Mouse (Mus musculus): Measurements from ENCODE around the gene Fam189a2. TPM values are rescaled to one million over a fixed set of nuclear protein-coding genes. Genes with fewer than 3 reads are reported as not detected.

The Fam189a2 gene
- 0.88 and 0.93 TPM in 2 replicates for polyA plus RNA-seq (2015; fragmentation: Nextera tagmentation; extraction: Ambion mirVana)

DNA sequence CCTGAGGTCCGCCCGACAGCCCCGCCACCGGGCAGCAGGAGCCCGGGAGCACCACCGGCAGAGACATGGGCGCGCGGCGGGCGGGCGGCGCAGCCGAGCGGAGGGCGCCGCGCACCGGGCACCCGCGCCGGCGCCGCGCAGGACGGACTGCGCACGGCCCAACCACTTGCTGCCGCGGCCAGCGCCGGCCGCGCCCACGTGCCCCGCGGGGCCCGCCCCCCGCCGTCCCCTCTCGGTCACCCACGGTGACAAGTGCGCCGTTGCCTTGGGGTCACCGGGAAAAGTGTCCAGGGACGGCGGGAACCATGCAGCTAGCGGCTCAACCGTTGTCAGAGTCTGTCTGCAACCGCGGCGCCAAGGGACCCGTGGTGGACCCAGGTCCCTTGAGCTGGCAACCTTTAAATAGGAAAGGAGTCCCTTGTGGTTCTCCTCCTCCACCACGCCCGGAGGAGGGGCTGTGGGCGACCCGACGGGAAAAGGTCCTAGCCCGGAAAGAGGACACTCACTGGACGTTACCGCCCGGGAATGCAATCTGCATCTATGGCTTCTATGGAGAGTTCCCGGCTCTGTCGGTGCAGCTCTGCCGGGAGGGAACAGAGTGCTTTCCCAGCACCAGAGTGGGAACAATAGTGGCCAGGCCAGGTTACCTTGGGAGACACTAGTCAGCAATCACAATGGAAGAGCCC is at the start of gene Fam189a2:
Gene Fam189a2, minus strand, starts transcription at position 149 of the 686 bp plus-strand sequence.
- Histone ChIP-seq H3K27ac (ENCODE audit: low read length) (no peak within 1 kb of the TSS), H3K27me3 (replicated peaks; ENCODE audit: control insufficient read depth, insufficient read depth, low read length) (peaks cover 19% of the 10 kb centered on the region), H3K9ac (ENCODE audit: low read depth, low read length) (peak within 1 kb of the TSS; percentile 80), H3K9me3 (ENCODE audit: control insufficient read depth, low read length) (no peaks in the 10 kb centered on the region), H3K4me2 (ENCODE audit: low read depth, low read length) (peak within 1 kb of the TSS; percentile 95), H3K4me3 (ENCODE audit: low read length) (peak within 1 kb of the TSS; percentile 73), H3K36me3 (ENCODE audit: control insufficient read depth, insufficient read depth, low read length) (no peaks in the 10 kb centered on the region), H3K4me1 (ENCODE audit: control insufficient read depth, insufficient read depth, low read length) (peaks cover 7% of the 10 kb centered on the region; the same call in 1 of the 2 replicates)
- ATAC-seq: peak; percentile 95
- WGBS: under 1% methylated on average over 35 of the region's 65 CpGs

DNA sequence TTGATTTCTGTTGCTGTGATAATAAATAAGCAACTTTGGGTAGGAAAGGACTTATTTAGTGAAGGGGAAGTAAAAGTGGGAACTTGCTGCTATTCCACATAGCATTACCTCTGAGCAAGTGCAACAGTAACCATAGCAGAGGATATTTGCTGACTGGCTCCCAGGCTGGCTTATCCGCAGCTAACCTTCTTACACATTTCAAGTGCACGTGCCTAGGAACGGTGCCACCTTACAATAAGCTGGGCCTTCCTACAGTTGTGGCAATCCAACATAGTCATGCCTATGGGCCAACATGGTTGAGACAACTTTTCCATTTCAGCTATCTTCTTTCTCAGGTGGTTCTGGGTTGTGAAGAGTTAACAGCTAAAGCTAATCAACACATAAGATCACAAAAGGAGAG is 46.8 kb upstream of the Fam189a2 start:
- Histone ChIP-seq H3K4me3 (ENCODE audit: low read length) (no peak overlapping the region), H3K9me3 (ENCODE audit: control insufficient read depth, low read length) (no peaks in the 10 kb centered on the region), H3K4me1 (ENCODE audit: control insufficient read depth, insufficient read depth, low read length) (no peaks in the 10 kb centered on the region), H3K4me2 (ENCODE audit: low read depth, low read length) (no peak overlapping the region), H3K36me3 (ENCODE audit: control insufficient read depth, insufficient read depth, low read length) (no peaks in the 10 kb centered on the region), H3K9ac (ENCODE audit: low read depth, low read length) (no peak overlapping the region), H3K27ac (ENCODE audit: low read length) (no peak overlapping the region), H3K27me3 (replicated peaks; ENCODE audit: control insufficient read depth, insufficient read depth, low read length) (no peaks in the 10 kb centered on the region)
- no peak for ATAC-seq
- 97% methylated on average over 3 of the region's 3 CpGs for WGBS

- no peak for ATAC-seq
- H3K36me3 ChIP-seq (ENCODE audit: control insufficient read depth, insufficient read depth, low read length): no peaks in the 10 kb centered on the region
- 84% methylated on average over 7 of the region's 7 CpGs for WGBS
Measured at GRCm38 (mm10) chr19:24076536-24076935, 45.7 kb upstream of the Fam189a2 start.

DNA sequence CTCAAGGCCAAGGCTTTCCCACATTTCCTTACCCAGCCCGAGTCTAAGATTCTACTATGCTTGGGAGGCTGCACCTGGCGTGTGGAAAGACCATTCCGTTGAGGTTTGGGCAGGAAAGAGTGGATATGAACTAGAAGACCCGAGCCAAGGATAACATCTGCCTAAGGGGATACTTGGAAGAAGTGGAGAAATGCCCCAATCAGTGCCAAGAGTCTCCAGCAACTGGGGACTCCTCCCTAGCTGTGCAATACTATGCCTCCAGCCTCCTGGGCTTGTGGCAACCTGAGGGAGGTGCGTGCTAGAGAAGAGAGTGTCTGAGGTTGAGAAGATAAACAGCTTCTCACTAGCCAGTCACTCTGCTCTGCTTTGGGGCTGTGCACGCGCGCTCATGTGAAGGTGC is 45.1 kb upstream of the Fam189a2 start:
- Histone ChIP-seq H3K4me1 (ENCODE audit: control insufficient read depth, insufficient read depth, low read length) (no peaks in the 10 kb centered on the region), H3K4me3 (ENCODE audit: low read length) (no peak overlapping the region), H3K9me3 (ENCODE audit: control insufficient read depth, low read length) (no peaks in the 10 kb centered on the region), H3K27me3 (replicated peaks; ENCODE audit: control insufficient read depth, insufficient read depth, low read length) (no peaks in the 10 kb centered on the region), H3K36me3 (ENCODE audit: control insufficient read depth, insufficient read depth, low read length) (no peaks in the 10 kb centered on the region), H3K4me2 (ENCODE audit: low read depth, low read length) (no peak overlapping the region), H3K27ac (ENCODE audit: low read length) (no peak overlapping the region), H3K9ac (ENCODE audit: low read depth, low read length) (no peak overlapping the region)
- 85% methylated on average over 8 of the region's 8 CpGs for WGBS
- ATAC-seq: no peak

More at GRCm38 (mm10) chr19:24076536-24076935, 45.7 kb upstream of the Fam189a2 start:
- no peak overlapping the region for H3K27ac ChIP-seq (ENCODE audit: low read length)
- no peak overlapping the region for H3K9ac ChIP-seq (ENCODE audit: low read depth, low read length)
- H3K27me3 ChIP-seq (replicated peaks; ENCODE audit: control insufficient read depth, insufficient read depth, low read length): no peaks in the 10 kb centered on the region
- H3K4me3 ChIP-seq (ENCODE audit: low read length): no peak overlapping the region
- no peak overlapping the region for H3K4me2 ChIP-seq (ENCODE audit: low read depth, low read length)
- no peaks in the 10 kb centered on the region for H3K9me3 ChIP-seq (ENCODE audit: control insufficient read depth, low read length)
- no peaks in the 10 kb centered on the region for H3K4me1 ChIP-seq (ENCODE audit: control insufficient read depth, insufficient read depth, low read length)

DNA sequence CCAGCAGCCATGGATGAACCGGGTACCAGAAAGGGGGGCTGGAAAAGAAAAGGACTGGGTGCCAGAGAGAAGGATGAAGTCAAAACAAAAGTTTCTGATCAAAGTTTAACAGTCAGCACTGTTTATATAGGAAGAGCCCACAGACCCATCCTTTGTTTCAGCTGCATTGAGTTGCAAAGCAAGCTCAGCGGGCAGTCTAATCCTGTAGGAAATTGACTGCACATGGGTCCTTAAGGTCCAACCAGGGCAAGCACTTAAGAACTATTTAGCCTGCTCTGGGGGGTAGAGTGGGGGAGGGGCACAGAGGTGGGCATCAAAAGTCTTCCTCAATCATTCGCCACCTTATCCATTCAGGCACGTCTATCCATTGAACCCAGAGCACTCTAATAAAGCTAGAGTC is 42.3 kb upstream of the Fam189a2 start:
- Histone ChIP-seq H3K4me3 (ENCODE audit: low read length) (no peak overlapping the region), H3K9me3 (ENCODE audit: control insufficient read depth, low read length) (no peaks in the 10 kb centered on the region), H3K9ac (ENCODE audit: low read depth, low read length) (no peak overlapping the region), H3K27ac (ENCODE audit: low read length) (no peak overlapping the region), H3K4me1 (ENCODE audit: control insufficient read depth, insufficient read depth, low read length) (no peaks in the 10 kb centered on the region), H3K4me2 (ENCODE audit: low read depth, low read length) (no peak overlapping the region), H3K36me3 (ENCODE audit: control insufficient read depth, insufficient read depth, low read length) (no peaks in the 10 kb centered on the region), H3K27me3 (replicated peaks; ENCODE audit: control insufficient read depth, insufficient read depth, low read length) (no peaks in the 10 kb centered on the region)
- ATAC-seq: no peak
- 70% methylated on average over 4 of the region's 4 CpGs for WGBS

GRCm38 (mm10) chr19:24064348-24064895 is 33.6 kb upstream of the Fam189a2 start:
- ATAC-seq: peak; percentile 46
- 39% methylated on average over 12 of the region's 12 CpGs for WGBS
- no peak overlapping the region for H3K4me2 ChIP-seq (ENCODE audit: low read depth, low read length)
- no peak overlapping the region for H3K4me3 ChIP-seq (ENCODE audit: low read length)
- no peaks in the 10 kb centered on the region for H3K9me3 ChIP-seq (ENCODE audit: control insufficient read depth, low read length)
- H3K9ac ChIP-seq (ENCODE audit: low read depth, low read length): no peak overlapping the region
- H3K27ac ChIP-seq (ENCODE audit: low read length): peak overlapping the region; percentile 55; the same call in 1 of the 2 replicates
- H3K36me3 ChIP-seq (ENCODE audit: control insufficient read depth, insufficient read depth, low read length): no peaks in the 10 kb centered on the region
- H3K4me1 ChIP-seq (ENCODE audit: control insufficient read depth, insufficient read depth, low read length): no peaks in the 10 kb centered on the region
- no peaks in the 10 kb centered on the region for H3K27me3 ChIP-seq (replicated peaks; ENCODE audit: control insufficient read depth, insufficient read depth, low read length)

DNA sequence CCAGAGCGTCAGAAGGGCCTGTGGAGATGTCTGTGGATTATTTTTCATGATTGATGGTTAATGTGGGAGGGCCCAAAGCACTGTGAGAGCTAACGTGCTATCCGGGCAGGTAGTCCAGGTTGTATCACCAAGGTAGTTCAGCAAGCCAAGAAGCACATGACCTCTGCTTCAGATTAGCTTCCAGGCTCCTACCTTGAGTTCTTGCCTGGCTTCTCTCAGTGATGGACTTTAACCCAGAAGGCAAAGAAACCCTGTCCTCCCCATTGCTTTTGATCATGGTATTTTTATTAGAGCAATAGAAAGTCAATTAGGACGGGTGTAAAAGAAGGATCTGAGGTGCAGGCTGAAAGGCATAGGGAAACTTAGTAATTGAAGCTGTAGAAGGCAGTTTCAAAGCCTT is 32.8 kb upstream of the Fam189a2 start:
- Histone ChIP-seq H3K9ac (ENCODE audit: low read depth, low read length) (no peak overlapping the region), H3K4me1 (ENCODE audit: control insufficient read depth, insufficient read depth, low read length) (peaks cover 3% of the 10 kb centered on the region; the same call in 1 of the 2 replicates), H3K27ac (ENCODE audit: low read length) (peak overlapping the region; percentile 55), H3K4me3 (ENCODE audit: low read length) (no peak overlapping the region), H3K4me2 (ENCODE audit: low read depth, low read length) (no peak overlapping the region), H3K9me3 (ENCODE audit: control insufficient read depth, low read length) (no peaks in the 10 kb centered on the region), H3K27me3 (replicated peaks; ENCODE audit: control insufficient read depth, insufficient read depth, low read length) (no peaks in the 10 kb centered on the region), H3K36me3 (ENCODE audit: control insufficient read depth, insufficient read depth, low read length) (no peaks in the 10 kb centered on the region)
- ATAC-seq: peak; percentile 92
- 46% methylated on average over 4 of the region's 4 CpGs for WGBS

- Histone ChIP-seq H3K36me3 (ENCODE audit: control insufficient read depth, insufficient read depth, low read length) (no peaks in the 10 kb centered on the region), H3K9me3 (ENCODE audit: control insufficient read depth, low read length) (no peaks in the 10 kb centered on the region), H3K27ac (ENCODE audit: low read length) (no peak overlapping the region), H3K4me3 (ENCODE audit: low read length) (no peak overlapping the region), H3K9ac (ENCODE audit: low read depth, low read length) (no peak overlapping the region), H3K4me2 (ENCODE audit: low read depth, low read length) (no peak overlapping the region), H3K27me3 (replicated peaks; ENCODE audit: control insufficient read depth, insufficient read depth, low read length) (no peaks in the 10 kb centered on the region), H3K4me1 (ENCODE audit: control insufficient read depth, insufficient read depth, low read length) (peaks cover 25% of the 10 kb centered on the region)
- no peak for ATAC-seq
- WGBS: 72% methylated on average over 8 of the region's 8 CpGs
Measured at GRCm38 (mm10) chr19:24058851-24059250, 28.0 kb upstream of the Fam189a2 start.

DNA sequence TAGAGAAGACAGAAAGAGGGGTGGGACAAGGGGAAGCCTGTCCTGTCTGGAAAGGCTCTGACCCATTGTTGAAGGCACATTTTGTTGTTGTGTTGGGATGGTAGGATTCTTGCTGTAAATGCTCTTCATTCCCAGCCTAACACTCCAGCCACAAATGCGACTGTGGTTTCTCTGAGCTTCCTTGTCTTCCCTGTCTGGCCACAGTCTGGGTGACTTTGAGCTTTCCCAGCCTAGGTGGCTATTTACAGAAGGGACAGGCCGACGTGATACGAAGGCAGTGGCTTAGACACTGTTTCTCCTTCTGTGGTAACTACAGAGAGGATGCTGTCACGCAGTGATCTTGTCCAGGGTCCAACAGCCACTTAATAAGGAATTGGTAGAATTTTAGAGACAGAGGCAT is 27.2 kb upstream of the Fam189a2 start:
- H3K4me1 ChIP-seq (ENCODE audit: control insufficient read depth, insufficient read depth, low read length): peaks cover 31% of the 10 kb centered on the region
- peak; percentile 56; the same call in 1 of the 2 replicates for ATAC-seq
- no peaks in the 10 kb centered on the region for H3K36me3 ChIP-seq (ENCODE audit: control insufficient read depth, insufficient read depth, low read length)
- 0 out of 2 replicates have a peak overlapping the region, but pooled peaks have one; percentile 9 for H3K4me2 ChIP-seq (ENCODE audit: low read depth, low read length)
- H3K27ac ChIP-seq (ENCODE audit: low read length): peak overlapping the region; percentile 45
- no peak overlapping the region for H3K9ac ChIP-seq (ENCODE audit: low read depth, low read length)
- no peak overlapping the region for H3K4me3 ChIP-seq (ENCODE audit: low read length)
- 32% methylated on average over 5 of the region's 5 CpGs for WGBS
- no peaks in the 10 kb centered on the region for H3K27me3 ChIP-seq (replicated peaks; ENCODE audit: control insufficient read depth, insufficient read depth, low read length)
- H3K9me3 ChIP-seq (ENCODE audit: control insufficient read depth, low read length): no peaks in the 10 kb centered on the region

Measured in intestine, embryonic 16.5 days (tissue).